Mouse (Mus musculus) heart, postnatal 14 days (tissue): Measurements from ENCODE around the gene C1ra. TPM values are rescaled to one million over a fixed set of nuclear protein-coding genes. Genes with fewer than 3 reads are reported as not detected.
"Not testable (repeated sequence)": the region's sequence is repeated elsewhere in the genome, so short reads cannot be mapped to it uniquely, and the experiment has no call there.

Experiments used
- DNase-seq, 2 experiments: peaks; one replicate each; pipeline ENCODE4 v3.0.0; 2021 to 2022
- intact Hi-C: fragments of 180-260 bp; cut with DNase I; formaldehyde crosslinking; loops from one replicate; pipeline ENCODE4 v1.15.1; 2025
- total RNA-seq, 2 experiments: library from RNA; stranded (reverse); gene quantifications; 2 replicates each; pipeline ENCODE4 v1.2.3; 2021

Gene C1ra
- total RNA-seq, 2 experiments from 2014 or later = 8.8 to 10.8 TPM

DNA sequence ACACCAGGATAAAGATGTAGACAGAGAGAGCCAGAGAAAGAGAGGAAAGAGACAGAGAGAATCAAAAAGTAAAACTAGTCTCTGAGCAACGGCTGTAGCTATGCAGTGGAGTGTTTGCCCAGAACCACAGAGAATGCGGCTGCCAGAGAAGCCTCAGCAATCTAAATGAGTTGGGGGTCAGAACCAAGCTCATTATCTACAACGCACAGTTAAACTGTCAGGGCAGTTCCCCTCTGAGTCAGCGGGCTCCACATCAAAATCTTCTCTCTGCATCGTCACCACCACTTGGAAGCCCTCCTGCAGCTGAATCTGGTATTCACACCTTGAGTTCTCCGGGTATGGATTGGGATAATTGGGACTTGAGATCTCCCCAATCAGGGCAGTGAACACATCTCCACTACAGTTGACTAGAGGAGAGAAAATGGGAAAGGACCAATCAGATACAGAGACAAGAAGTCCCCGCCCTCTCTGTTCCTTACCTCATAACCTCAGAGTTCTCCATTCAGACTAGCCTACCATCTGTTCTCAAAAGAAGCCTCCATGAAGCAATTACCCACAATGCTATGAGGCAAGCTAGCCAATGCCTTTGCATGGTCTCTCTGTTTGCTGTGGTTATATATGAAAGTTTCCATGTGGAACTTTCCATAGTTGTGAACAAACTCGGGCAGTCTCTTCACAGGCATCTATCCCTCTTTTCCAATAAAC, 24.1 kb downstream of the C1ra start:
- DNase-seq, intact Hi-C loops: not testable (repeated sequence)

DNA sequence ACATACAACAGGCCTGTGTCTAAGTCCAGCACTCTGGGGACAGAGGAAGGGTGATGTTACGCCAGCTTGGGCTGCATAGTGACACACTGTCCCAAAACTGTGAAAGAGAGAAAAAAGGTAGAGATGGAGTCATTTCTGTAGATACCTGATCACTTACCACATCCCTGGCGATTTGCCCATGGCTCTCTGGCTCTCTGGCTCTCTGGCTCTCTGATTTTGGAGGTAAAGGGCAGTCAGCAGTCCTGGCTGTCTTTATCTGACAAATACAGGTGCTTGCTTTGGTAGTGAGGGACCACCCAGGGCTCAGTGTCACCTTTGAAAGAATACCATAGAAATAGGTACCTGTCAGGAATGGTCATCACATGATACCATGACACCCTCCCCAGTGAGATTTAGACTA, 29.0 kb downstream of the C1ra start:
- intact Hi-C loops = loop anchor here (5.0 kb wide), 1 partner anchor 49 kb away; the partner anchor contains the start of gene C1rl
- DNase-seq = not testable (repeated sequence)

DNA sequence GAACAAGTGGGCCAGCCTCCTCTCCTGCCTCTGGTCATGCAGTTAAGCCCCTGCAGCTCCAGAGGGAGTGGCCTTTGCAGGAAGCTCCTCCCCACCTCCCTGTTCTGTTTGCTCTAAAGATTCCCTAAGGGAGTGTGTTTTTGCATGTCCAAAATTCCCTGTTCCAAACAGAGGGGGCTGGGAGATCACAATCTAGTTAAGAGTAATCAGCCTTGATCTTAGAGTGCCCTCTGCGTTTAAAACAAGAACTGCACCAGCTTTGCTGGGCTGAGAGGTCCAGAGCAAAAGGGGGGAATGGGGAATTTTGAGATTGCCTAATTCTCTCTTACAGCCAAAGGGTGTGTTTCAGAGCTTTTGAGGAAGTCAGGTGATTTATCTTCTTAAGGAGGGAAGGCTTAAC, 30.1 kb downstream of the C1ra start, which contains the start of gene C1s1:
TSS of gene C1s1 (minus strand) at position 76 of the 400 bp plus-strand sequence.
- peak; percentile 47 to 68 for DNase-seq
- intact Hi-C loops = loop anchor here (5.0 kb wide), 1 partner anchor 50 kb away; the partner anchor contains the start of gene C1rl

DNA sequence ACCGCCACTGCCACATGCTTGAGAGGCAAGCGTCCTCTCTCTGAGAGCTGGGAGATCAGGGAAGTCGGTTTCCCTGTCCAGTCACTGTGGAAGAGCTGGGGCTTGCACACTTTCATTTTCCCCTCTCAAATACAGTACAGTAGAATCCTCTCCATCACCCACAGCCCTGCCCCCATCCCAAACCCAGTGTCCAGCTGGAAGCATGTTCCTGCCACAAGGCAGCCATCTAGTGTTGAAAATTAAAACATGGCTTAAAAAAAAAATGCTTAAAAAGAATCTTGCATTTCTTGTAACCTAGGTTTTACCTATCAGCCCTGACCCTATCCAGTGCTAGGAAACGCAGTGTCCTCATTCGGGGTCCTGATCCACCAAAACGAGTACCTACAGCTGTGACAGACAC, 32.3 kb downstream of the C1ra start:
- intact Hi-C loops = loop anchor here (5.0 kb wide), 1 partner anchor 52 kb away; the partner anchor contains the start of gene C1rl
- peak; percentile 12 to 36 for DNase-seq

DNA sequence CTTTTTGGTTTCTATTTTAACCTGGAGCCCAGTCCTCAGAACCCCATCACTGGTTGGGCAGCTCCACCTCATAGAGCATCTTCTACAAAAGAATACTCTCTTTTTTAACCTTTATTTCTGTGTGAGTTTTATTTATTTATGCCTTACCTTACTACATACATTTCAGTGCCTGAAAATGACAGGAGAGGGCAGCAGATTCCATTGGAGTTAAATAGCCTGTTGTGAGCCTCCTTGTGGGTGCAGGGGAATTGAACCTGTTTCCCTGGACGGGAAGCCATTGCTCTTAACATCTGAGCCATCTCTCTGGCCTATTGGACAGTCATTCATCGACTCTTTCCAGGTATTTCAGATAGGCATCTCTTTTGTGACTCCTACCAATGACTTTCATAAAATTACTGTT, 33.2 kb downstream of the C1ra start:
- DNase-seq = no peak
- intact Hi-C loops = no loop called here

DNA sequence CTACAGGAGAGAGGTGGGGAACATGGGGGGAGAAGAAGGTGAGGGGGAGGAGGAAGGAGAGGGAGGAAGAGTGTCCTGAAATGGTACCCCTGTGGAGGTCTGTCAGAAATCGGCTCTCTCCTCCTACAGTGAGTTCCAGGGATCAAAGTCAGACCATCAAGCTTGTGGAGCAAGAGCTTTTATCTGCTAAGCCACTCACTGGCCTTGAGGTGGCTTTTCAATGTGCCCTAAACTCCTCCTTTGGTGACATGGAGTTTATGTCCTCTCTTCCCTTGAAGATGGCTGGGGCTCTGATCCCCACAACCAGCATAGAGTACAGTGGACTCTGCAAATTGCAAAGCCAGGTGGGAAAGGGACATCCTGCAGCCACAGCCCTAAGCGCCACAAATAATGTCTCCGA, 35.8 kb downstream of the C1ra start:
- DNase-seq, intact Hi-C loops: not testable (repeated sequence)

DNA sequence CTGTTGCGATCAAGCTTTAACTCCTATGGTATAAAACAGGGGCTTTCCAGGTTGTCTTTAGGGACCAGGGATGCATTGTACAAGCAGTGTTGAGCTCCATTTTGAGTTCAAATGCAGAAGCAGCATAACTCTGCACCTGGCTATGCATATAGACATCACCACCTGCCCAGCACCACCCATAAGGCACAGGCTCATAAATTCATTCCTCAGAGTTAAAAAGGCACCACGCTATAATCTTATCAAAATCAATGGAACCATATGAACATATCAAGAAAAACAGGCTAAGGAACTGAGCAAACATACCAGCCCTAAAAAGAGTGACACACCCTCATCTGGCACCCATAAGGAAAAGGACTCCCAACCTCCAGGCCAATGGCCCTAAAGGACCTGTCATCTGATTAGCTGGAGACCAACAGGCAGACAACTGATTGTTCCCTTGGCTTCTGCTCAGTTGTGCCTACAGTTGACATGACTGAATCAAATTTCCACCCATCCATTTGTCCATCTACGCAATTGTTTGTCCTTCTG, 36.9 kb downstream of the C1ra start:
- intact Hi-C loops = no loop called here
- DNase-seq = no peak

DNA sequence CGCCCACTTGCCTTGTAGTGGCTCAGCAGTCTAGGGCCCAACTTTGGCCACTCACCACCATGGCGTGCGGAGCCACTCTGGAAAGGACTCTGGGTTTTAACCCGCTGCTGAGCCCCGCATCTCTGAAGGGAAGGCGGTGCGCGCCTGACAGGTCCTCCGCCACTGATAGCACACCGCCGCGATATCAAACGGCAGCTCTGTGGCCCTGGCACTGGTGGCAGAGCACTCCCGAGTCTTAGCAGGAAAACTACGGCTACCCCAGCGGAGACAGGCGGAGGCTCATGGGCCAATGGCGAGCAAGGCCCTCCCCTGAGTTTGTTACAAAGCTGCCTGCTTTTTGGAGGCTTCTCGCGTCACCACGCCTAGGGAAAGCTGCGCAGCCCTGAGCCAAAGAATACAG, 40.6 kb downstream of the C1ra start:
- peak in 1 of 2 experiments; percentile 7 for DNase-seq
- intact Hi-C loops = no loop called here

DNA sequence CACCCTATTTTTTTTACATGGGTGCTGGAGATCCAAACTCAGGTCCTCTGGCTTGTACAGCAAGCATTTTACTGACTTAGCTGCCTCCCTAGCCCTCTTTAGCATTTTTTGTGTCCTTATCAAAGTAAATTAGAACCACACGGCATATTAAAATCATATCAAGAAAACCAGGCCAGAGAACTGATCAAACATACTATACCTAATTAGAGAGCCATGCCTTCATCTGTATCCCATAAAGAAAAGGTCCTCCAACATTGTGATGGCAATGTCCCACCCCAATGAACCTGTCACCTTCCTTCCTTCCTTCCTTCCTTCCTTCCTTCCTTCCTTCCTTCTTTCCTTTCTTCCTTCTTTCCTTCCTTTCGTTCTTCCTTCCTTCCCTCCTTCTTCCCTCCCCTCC, 43.8 kb downstream of the C1ra start:
- intact Hi-C loops, DNase-seq: not testable (repeated sequence)

DNA sequence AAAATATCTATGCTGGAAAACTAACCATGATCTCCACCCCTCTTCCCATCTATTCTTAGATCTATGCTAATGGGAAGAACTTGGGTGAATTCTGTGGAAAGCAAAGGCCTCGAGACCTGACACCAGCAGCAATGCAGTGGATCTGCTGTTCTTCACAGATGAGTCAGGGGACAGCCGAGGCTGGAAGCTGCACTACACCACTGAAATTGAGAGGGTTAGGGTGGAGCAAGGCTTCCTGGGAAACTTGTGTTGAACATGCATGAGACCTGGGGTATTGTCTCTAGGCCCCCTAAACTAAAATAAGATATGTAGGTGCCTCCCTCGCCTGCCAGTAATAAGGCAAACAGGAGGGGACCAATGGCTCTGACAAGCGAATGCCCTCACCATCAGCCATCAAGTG, 49.0 kb downstream of the C1ra start:
- intact Hi-C loops, DNase-seq: not testable (repeated sequence)

DNA sequence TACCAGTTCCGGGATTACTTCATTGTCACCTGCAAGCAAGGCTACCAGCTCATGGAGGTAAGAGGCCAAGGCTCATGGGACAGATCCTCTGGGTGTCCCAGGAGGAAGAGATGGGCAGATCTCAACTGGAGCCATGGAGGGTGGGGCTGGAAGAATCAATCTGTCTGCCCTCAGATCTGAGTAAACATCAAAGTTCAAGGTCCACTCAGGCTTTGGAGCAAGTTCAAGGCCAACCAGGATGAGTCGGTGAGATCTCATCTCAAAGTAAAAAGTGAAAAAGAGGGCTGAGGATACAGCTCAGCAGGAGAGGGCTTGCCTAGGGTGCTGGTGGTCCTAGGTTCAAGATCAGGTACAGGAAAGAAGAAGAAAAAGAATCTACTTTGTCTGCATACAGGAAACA, 49.4 kb downstream of the C1ra start:
- intact Hi-C loops, DNase-seq: not testable (repeated sequence)

DNA sequence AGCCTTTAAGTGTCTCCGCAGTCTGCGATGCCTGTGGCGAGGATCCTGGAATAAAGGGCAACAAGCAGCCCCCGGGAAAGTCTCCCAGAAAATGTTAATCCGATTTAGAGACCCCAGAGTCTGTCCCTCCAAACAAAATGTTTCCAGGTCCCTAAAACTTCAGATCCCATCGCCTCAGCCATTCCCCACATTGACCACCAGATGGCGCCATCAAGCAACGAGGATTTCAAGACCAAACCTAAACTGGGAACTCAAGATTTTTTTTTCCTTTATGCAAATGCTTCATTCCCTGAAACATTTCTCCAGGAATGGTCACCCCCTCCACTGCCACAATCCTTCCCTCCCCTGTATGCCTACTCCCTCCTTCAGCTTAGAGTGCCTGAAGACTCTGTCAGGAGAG, 57.8 kb downstream of the C1ra start, which contains the start of gene C1rb:
TSS of gene C1rb (plus strand) at position 269 of the 400 bp plus-strand sequence.
- intact Hi-C loops = loop anchor here (5.0 kb wide), 3 partner anchors 67 to 187 kb away; partner anchors contain the start of genes Atn1, C1s2, Gm45234 and Ptpn6
- peak; percentile 57 to 77 for DNase-seq

Other genes with a start within 250 kb of the C1ra start
- 10 to 100 TPM; 15.2 to 16.8 TPM for gene Cd163, start 207.7 kb upstream of the C1ra start, total RNA-seq
- gene Pex5, start 97.3 kb upstream of the C1ra start, total RNA-seq = 10 to 100 TPM; 26.9 to 27.4 TPM
- gene Clstn3, start 47.6 kb upstream of the C1ra start, total RNA-seq = 1 to 10 TPM in 1 of 2 experiments, under 1 TPM in 1; 0.24 to 1.5 TPM
- gene C1rl, start 19.3 kb upstream of the C1ra start, total RNA-seq = 1 to 10 TPM in 1 of 2 experiments, under 1 TPM in 1; 0.90 to 1.1 TPM
- 10 to 100 TPM; 25.3 to 25.6 TPM for gene C1s1, start 30.0 kb downstream of the C1ra start, total RNA-seq
- 1 to 10 TPM; 1.1 to 1.5 TPM for gene C1rb, start 57.9 kb downstream of the C1ra start, total RNA-seq
- gene C1s2, start 123.7 kb downstream of the C1ra start, total RNA-seq = under 1 TPM; 0.41 to 0.65 TPM
- gene Lpcat3, start 150.6 kb downstream of the C1ra start, total RNA-seq = 10 to 100 TPM; 54.0 to 56.7 TPM
- gene Emg1, start 199.8 kb downstream of the C1ra start, total RNA-seq = 10 to 100 TPM; 58.8 to 68.4 TPM
- gene Phb2, start 199.9 kb downstream of the C1ra start, total RNA-seq = 100 to 1,000 TPM; 326 to 358 TPM
- 1 to 10 TPM; 4.2 to 8.5 TPM for gene Ptpn6, start 226.3 kb downstream of the C1ra start, total RNA-seq
- gene Grcc10, start 229.0 kb downstream of the C1ra start, total RNA-seq = 100 to 1,000 TPM; 323 to 327 TPM
- gene Gm45234, start 243.6 kb downstream of the C1ra start, total RNA-seq = 1 to 10 TPM in 1 of 2 experiments, not detected in 1; 1.5 TPM
- gene Atn1, start 244.1 kb downstream of the C1ra start, total RNA-seq = 10 to 100 TPM; 48.1 to 48.9 TPM